Mouse (Mus musculus): ENCODE results near the gene Gm39566.

GRCm38 (mm10) chr11:69784793-69785272, 30.3 kb downstream of the Gm39566 start:
- TF ChIP-seq GATA1 (IDR thresholded peaks at IDR 0.05; ENCODE audit: low read length) (no peak), TAL1 (IDR thresholded peaks at IDR 0.05; ENCODE audit: low read length) (no peak)

All from erythroblast, embryonic 14.5 days (primary cell).